Comparison of ENCODE assay signal across 7 mouse cellular contexts in genomic region chr3:86110077-86110476, GRCm38 (mm10). TPM values are rescaled to one million over a fixed set of nuclear protein-coding genes. Genes with fewer than 3 reads are reported as not detected.
DNase-seq lines count a peak whose midpoint lies in the region; ATAC-seq and TF ChIP-seq lines count a peak whose summit lies in the region.

No protein-coding gene starts in this region.

- peak; percentile 98 for ATAC-seq in common myeloid progenitor, adult 5-6 weeks (replicated peaks; ENCODE audit: low read depth, poor library complexity, severe bottlenecking)
- ATAC-seq in heart, embryonic 15.5 days (replicated peaks; ENCODE audit: insufficient number of reproducible peaks, insufficient read depth, low FRiP score, low read depth) = peak; percentile 60; the same call in 1 of the 2 replicates
- ATAC-seq in limb, embryonic 13.5 days (ENCODE audit: low FRiP score, low read depth) = peak; percentile 71

- TF ChIP-seq POLR2A in ES-Bruce4 (IDR thresholded peaks at IDR 0.05; ENCODE audit: insufficient read depth, low read length) = no peak

- no peaks in the 10 kb centered on the region for H3K36me3 ChIP-seq in ES-Bruce4 (ENCODE audit: control insufficient read depth, insufficient read depth, low read length, poor library complexity, severe bottlenecking)
- no peaks in the 10 kb centered on the region; the same call in 1 of the 2 replicates for H3K36me3 ChIP-seq in heart, embryonic 15.5 days
- H3K36me3 ChIP-seq in limb, embryonic 13.5 days = 0 out of 2 replicates have a peak, but pooled peaks cover 2% of the 10 kb centered on the region

- H3K4me3 ChIP-seq in ES-Bruce4 (ENCODE audit: low read depth, low read length) = no peak overlapping the region
- H3K4me3 ChIP-seq in heart, embryonic 15.5 days = peak overlapping the region; percentile 18; the same call in 1 of the 2 replicates
- 0 out of 2 replicates have a peak overlapping the region, but pooled peaks have one; percentile 16 for H3K4me3 ChIP-seq in limb, embryonic 13.5 days

- H3K27me3 ChIP-seq in ES-Bruce4 (ENCODE audit: control insufficient read depth, insufficient read depth, low read length, poor library complexity, severe bottlenecking) = no peaks in the 10 kb centered on the region
- H3K27me3 ChIP-seq in heart, embryonic 15.5 days = no peaks in the 10 kb centered on the region
- H3K27me3 ChIP-seq in limb, embryonic 13.5 days = no peaks in the 10 kb centered on the region

- WGBS in heart, embryonic 15.5 days = 16% methylated on average over 10 of the region's 10 CpGs
- 8% methylated on average over 10 of the region's 10 CpGs for WGBS in limb, embryonic 13.5 days

- H3K27ac ChIP-seq in ES-Bruce4 (ENCODE audit: insufficient read depth, low read length) = no peak overlapping the region
- no peak overlapping the region for H3K27ac ChIP-seq in heart, embryonic 15.5 days
- no peak overlapping the region; the same call in 1 of the 2 replicates for H3K27ac ChIP-seq in limb, embryonic 13.5 days

- no peaks in the 10 kb centered on the region for H3K9me3 ChIP-seq in ES-Bruce4 (replicated peaks; ENCODE audit: control insufficient read depth, insufficient read depth, low read length, poor library complexity, severe bottlenecking)
- H3K9me3 ChIP-seq in heart, embryonic 15.5 days (replicated peaks) = no peaks in the 10 kb centered on the region
- H3K9me3 ChIP-seq in limb, embryonic 13.5 days = no peaks in the 10 kb centered on the region

- peak; percentile 33 for DNase-seq in CD4-positive helper T cell, adult 2 months (ENCODE audit: low read depth, low spot score)
- DNase-seq in natural killer cell, adult 2 months (ENCODE audit: low spot score in 2 of 2) = peak; percentile 14 to 36
- DNase-seq in layer of hippocampus, postnatal 10 days (ENCODE audit: low spot score in 2 of 2) = no peak

- no peaks in the 10 kb centered on the region for H3K4me1 ChIP-seq in ES-Bruce4 (ENCODE audit: control insufficient read depth, insufficient read depth, low read length)
- peaks cover 4% of the 10 kb centered on the region; the same call in 1 of the 2 replicates for H3K4me1 ChIP-seq in heart, embryonic 15.5 days (replicated peaks)
- peaks cover 28% of the 10 kb centered on the region for H3K4me1 ChIP-seq in limb, embryonic 13.5 days

- peak; percentile 39 for TF ChIP-seq CTCF in ES-Bruce4 (IDR thresholded peaks at IDR 0.05; ENCODE audit: low read depth, low read length)

- TF ChIP-seq EP300 in ES-Bruce4 (IDR thresholded peaks at IDR 0.05; ENCODE audit: insufficient read depth, low read depth, low read length) = no peak

- no peak overlapping the region for H3K9ac ChIP-seq in ES-Bruce4 (ENCODE audit: low read depth, poor library complexity, severe bottlenecking)
- no peak overlapping the region for H3K9ac ChIP-seq in heart, embryonic 15.5 days
- peak overlapping the region; percentile 39; the same call in 1 of the 2 replicates for H3K9ac ChIP-seq in limb, embryonic 13.5 days

- H3K4me2 ChIP-seq in heart, embryonic 15.5 days = peak overlapping the region; percentile 57
- peak overlapping the region; percentile 55 for H3K4me2 ChIP-seq in limb, embryonic 13.5 days (replicated peaks)

RNA-seq across cellular contexts. Expression of gene Rps3a1, which starts 32.4 kb away (rescaled TPM):
- 1,696 and 1,750 TPM in 2 replicates for polyA plus RNA-seq in ES-Bruce4 (2011; ENCODE audit: insufficient read depth, insufficient read length, low read depth, missing spikeins)
- total RNA-seq in common myeloid progenitor, adult 5-6 weeks (2017) = 7,220 and 7,747 TPM in 2 replicates
- 668 and 746 TPM in 2 replicates for polyA plus RNA-seq in heart, embryonic 15.5 days (2015; fragmentation: Nextera tagmentation; extraction: Ambion mirVana)
- polyA plus RNA-seq in limb, embryonic 13.5 days (2015; fragmentation: Nextera tagmentation; extraction: Ambion mirVana) = 1,282 and 1,324 TPM in 2 replicates
- total RNA-seq in layer of hippocampus, postnatal 10 days (2021) = 100 to 1,000 TPM; 462 to 476 TPM

Comparison
In these comparisons a context has a peak if more than half of its experiments do, and no peak if none do; other contexts are left out.
1. DNase-seq: peak in CD4-positive helper T cell, adult 2 months (single experiment) and natural killer cell, adult 2 months (2 of 2); none in layer of hippocampus, postnatal 10 days (0 of 2).
2. Peak in every context shown above with its lines, with median percentiles within 50 percentile points of each other: ATAC-seq.